Mouse (Mus musculus) testis, adult 2 months (tissue): ENCODE measurements around the gene Slc23a4.

Experiments used
- CTCF ChIP-seq: fragments of 200-500 bp; IDR thresholded peaks from 2 replicates; pipeline ENCODE4 v1.5.1; 2012; ENCODE audit warnings: low read depth, mild to moderate bottlenecking, inconsistent platforms, low read length, moderate library complexity; ENCODE audit not compliant: control insufficient read depth, insufficient read depth, insufficient replicate concordance
- POLR2A ChIP-seq: fragments of 200-500 bp; IDR thresholded peaks from 2 replicates; pipeline ENCODE4 v1.6.1; 2012; ENCODE audit warnings: low read depth, mild to moderate bottlenecking, inconsistent platforms, low read length, moderate library complexity; ENCODE audit not compliant: control insufficient read depth

DNA sequence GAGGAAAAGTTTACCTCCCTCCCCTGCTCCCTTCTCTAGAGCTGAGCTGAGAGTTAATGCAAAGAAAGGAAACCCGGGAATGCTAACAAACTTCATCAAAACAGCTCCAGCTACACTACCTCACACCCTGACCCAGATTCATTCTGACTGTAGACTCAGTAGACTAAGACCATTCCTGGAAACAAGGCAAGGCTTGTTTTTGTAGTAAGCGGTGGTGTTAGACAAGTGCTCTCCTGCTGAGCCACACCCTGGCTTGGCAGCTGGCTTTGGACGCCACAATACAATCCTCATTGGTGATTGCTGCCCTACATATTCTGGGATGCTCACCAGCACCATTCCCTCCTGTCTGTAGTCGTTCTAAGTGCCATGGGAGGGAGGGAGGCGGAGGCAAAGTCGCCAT, 39.1 kb upstream of the Slc23a4 start:
- no peak for TF ChIP-seq POLR2A
- no peak for TF ChIP-seq CTCF
